Mouse (Mus musculus) embryo, embryonic 10.5 days (tissue): ENCODE measurements around the gene Smagp.

Source experiments
- DNase-seq: peaks from one replicate; pipeline ENCODE4 v3.0.0-alpha.2; 2015; ENCODE audit warnings: low spot score

Smagp gene

DNA sequence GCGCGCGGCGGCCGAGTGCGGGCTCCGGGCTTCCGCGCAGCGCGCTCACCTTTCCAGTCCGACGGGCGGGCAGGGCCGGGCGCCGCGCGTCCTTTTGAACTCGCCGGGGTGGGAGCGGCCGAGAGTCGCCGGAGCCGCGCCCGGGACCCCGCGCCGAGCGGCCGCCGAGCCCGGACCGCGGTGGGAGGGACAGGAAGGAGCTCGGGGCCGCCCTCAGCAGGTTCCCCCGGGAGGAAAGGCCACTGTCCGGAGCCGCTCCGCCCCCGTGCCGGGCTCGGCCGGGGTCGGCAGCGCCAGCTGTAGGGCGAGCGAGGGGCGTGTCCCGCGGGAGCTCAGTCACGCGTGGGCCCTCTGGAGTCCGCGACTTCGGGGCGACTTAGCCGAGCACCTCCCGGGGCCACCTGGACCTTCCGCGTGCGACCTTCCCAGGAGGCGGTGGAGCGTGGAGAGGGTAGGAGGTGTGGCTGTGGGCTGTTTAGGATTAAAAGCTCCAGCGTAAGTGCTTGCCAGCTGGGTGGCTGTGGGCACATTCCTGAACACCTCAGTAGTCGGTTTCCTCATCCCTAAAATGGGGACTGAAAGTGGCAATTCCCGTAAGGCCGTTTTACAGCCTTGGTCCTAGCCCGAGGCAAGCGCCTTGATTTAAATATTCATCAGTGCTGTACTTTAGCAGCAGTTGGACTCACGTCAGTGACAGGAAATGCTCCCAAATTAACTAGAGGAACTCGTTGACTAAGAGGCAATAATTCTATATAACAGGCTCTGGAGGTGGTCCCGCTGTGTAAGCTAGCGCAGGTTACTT, at the start of gene Smagp:
Gene Smagp (minus strand): TSS at position 241 of the 802 bp plus-strand sequence.
- peak; percentile 49 for DNase-seq

- DNase-seq: no peak
These were observed 49.7 kb upstream of the Smagp start for GRCm38 (mm10) chr15:100686434-100686833.

- DNase-seq: no peak
These were observed 49.1 kb upstream of the Smagp start for GRCm38 (mm10) chr15:100685849-100686248.

- DNase-seq: no peak
These were observed 48.5 kb upstream of the Smagp start for GRCm38 (mm10) chr15:100685255-100685654.

- DNase-seq: no peak
These were observed 47.7 kb upstream of the Smagp start for GRCm38 (mm10) chr15:100684450-100684849.

DNA sequence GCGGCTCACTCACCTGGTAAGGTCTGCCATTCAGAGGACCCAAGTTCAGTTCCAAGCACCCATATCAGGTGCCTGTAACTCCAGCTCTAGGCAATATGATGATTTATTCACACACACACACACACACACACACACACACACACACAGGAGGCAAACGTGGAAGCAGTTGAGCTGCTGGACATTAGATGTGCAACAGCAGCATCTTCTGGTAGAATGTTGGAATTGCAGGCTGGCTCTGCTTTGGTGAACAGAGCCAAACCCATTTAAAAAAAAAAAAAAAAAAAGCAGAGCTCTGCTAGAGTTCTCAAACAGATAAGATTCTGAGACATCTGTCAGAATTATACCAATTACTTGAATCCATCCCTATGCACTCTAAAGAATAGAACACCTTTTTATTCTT, 46.3 kb upstream of the Smagp start:
- DNase-seq: peak; percentile 94

DNA sequence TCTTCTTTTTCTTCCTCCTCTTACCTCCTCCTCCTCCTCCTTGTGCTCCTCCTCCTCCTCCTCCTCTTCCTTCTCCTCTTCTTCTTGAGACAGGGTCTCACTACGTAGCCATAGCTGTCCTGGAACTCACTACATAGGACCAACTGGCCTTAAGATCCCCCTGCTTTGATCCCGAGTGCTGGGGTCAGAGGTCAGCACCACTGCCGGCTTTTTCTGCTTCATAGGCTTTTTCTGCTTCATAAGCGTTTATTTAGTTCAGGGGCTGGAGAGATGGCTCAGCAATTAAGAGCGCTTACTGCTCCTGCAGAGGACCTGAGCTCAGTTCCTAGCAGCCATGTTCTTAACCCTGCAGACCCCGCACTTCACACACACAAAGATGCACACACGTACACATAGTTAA, 45.0 kb upstream of the Smagp start:
- peak; percentile 66 for DNase-seq

DNA sequence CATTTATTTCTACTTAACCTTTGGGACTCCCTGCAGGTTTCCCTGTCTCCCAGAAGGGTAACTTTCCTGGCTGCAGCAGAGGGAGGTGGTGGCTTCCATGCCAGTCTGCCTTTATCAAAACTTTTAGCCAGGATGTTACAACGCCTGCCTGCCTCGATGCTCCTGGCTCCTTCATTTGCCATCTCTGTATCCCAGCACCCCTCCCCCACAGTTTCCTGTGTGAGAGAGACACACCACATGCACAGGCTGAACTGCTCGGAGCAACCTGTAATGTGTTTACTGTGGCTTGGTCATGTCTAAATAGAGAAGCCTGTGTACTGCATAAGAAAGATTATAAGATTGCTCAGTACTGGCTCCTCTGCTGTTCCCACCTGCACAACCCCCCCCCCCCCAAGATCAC, 43.6 kb upstream of the Smagp start:
- DNase-seq: no peak

GRCm38 (mm10) chr15:100679005-100679404, 42.3 kb upstream of the Smagp start:
- DNase-seq: no peak

DNA sequence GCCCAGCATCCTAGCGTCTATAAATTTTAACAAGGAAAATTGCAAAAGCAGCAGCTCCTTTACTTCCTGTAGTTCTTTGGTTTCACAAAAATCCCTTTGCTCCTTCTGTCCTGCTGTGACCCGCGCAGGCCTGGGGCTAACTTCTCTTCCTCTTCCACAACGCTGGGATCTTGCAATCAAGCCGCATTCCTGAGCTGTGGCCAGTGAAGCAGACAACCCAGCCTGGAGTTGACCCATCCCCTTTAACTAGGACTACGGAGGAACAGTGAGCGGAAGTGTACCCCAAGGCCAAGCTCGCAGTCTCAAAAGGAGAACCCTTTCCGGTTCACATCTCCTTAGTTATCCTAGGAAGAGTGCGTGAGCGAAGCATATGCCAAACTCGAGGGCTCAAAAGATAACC, 41.8 kb upstream of the Smagp start:
- no peak for DNase-seq

GRCm38 (mm10) chr15:100677675-100678074, 40.9 kb upstream of the Smagp start:
- DNase-seq: no peak

- DNase-seq: no peak
These were observed 39.8 kb upstream of the Smagp start for GRCm38 (mm10) chr15:100676521-100676920.

GRCm38 (mm10) chr15:100675486-100675885, 38.7 kb upstream of the Smagp start:
- DNase-seq: no peak

GRCm38 (mm10) chr15:100674566-100674965, 37.8 kb upstream of the Smagp start:
- DNase-seq: no peak

GRCm38 (mm10) chr15:100673585-100674391, 37.0 kb upstream of the Smagp start:
- DNase-seq: peak; percentile 29

DNA sequence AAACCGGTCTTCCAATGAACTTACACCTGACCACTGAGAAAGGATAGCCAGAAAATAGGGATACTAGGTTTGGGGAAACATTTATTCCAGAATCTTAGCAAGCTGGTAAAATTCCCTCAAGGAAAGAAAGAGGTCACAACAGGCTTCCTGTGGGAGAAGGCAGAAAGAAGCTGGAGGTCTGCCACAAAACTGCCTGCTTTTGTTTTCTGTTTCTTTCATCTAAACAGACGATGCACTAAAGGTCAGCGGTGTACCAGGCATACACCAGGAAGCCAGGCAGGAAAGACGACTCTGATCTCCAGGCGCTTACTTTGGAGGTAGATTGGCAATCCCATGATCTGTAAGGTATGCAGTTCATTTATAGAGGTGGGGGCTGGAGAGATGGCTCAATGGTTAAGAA, 34.1 kb upstream of the Smagp start:
- no peak for DNase-seq

- DNase-seq: no peak
These were observed 33.3 kb upstream of the Smagp start for GRCm38 (mm10) chr15:100670004-100670403.

DNA sequence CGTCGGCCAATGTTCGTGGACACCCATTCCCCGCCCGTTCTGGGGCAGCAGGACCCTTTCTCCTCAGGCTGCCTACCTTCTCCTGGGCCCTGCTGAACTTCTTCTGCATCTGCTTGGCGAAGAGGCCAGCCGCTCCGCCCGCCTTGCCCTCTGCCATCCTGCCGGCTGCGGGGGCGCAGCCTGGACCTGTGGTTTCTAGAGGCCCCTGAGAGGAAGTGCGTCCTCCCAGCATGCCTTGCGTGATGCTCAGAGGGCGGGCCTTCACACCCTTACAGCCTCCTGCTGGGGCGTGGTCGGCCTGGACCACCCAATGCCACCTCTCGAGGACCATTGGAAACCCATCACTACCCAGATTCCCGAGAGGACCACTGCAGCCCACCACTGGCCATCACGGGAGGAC, 32.6 kb upstream of the Smagp start, which contains the start of gene Bin2:
Gene Bin2 (minus strand): TSS at position 217 of the 400 bp plus-strand sequence.
- DNase-seq: no peak

DNA sequence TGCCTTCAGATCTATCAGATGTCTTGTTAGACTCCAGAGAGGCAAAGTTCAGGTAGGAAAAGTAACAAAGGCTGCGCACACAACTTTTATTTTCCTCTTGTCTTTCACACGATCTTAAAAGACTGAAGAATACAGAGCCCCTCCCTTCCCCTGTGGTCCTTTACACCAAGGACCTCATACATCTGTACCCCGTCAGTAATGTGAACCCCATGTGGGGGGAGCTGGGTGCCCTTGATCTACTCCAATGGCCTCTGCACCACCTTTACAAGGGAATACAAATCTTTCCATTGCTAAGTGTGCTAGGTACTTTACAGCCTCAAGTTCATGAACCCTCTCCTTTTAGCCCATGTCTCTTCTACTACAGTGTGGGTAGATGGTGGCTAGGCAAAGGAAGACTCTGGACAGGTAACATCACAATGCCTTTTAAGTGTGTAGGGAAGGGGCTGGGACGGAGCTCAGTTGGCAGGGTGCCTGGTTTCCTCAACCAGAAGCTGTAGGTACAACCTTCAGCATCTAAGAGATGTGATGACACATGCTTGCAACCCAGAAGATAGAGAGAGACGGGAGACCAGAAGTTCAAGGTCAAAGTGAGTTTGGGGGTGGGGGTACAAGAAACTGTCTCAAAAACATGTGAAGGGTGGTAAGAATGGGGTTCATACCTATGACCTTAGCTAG, 31.3 kb upstream of the Smagp start:
- no peak for DNase-seq

GRCm38 (mm10) chr15:100667420-100667819, 30.7 kb upstream of the Smagp start:
- no peak for DNase-seq

- DNase-seq: no peak
These were observed 30.1 kb upstream of the Smagp start for GRCm38 (mm10) chr15:100666851-100667250.

DNA sequence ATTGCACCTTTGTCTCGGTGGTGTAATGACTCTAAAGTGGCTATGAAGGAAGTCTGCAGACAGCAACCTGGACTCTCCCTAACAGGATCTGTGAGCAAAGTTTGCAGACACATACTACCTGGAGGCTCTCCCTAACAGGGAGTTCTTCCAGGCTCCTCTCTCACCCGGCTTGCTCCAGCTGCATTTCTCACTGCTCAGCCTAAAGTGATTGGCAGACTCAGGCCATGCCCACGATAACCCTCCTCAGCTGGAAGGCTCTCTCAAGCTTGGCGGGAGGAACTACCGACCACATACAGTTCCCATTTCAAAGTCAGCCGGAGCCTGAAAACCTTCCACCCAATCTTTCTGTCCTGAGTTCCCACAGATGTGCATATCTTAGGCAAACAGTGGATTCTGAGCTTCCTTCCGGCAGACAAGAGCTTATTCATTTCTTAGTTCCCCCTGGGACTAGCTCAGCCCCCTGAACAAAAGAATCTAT, 29.5 kb upstream of the Smagp start:
- DNase-seq: peak; percentile 49
